Mouse (Mus musculus) megakaryocyte, embryonic 14.5 days (primary cell): ENCODE results near the gene Slco2a1. TPM values are rescaled to one million over a fixed set of nuclear protein-coding genes. Genes with fewer than 3 reads are reported as not detected.

Experiments
- H3K27me3 ChIP-seq: replicated peaks from 2 replicates; pipeline ENCODE3; 2012; ENCODE audit warnings: inconsistent platforms
- H3K36me3 ChIP-seq: replicated peaks from 2 replicates; pipeline ENCODE3; 2012; ENCODE audit warnings: low read length, inconsistent platforms, mixed read lengths
- H3K4me1 ChIP-seq: 2 replicates; pipeline ENCODE4 v1.6.1; 2012; ENCODE audit warnings: inconsistent platforms
- H3K4me3 ChIP-seq: replicated peaks from 2 replicates; pipeline ENCODE3; 2012; ENCODE audit warnings: moderate library complexity, mild to moderate bottlenecking, inconsistent platforms
- H3K9me3 ChIP-seq: 2 replicates; pipeline ENCODE4 v1.6.1; 2012; ENCODE audit warnings: inconsistent platforms
- FLI1 ChIP-seq: IDR thresholded peaks from 2 replicates; pipeline ENCODE4 v1.6.1; 2012; ENCODE audit warnings: low read length, inconsistent platforms, mixed read lengths
- GATA1 ChIP-seq: IDR thresholded peaks from 3 replicates; pipeline ENCODE4 v1.6.1; 2012; ENCODE audit warnings: mixed read lengths, low read length, inconsistent platforms, borderline replicate concordance
- polyA plus RNA-seq: library from polyadenylated mRNA; stranded (reverse); fragments of >175 nt; gene quantifications from 2 replicates; pipeline ENCODE4 v1.2.3, GENCODE M21; 2012; ENCODE audit warnings: low replicate concordance; ENCODE audit not compliant: insufficient read depth

Slco2a1 gene
- polyA plus RNA-seq, 1 experiment, result not detected

DNA sequence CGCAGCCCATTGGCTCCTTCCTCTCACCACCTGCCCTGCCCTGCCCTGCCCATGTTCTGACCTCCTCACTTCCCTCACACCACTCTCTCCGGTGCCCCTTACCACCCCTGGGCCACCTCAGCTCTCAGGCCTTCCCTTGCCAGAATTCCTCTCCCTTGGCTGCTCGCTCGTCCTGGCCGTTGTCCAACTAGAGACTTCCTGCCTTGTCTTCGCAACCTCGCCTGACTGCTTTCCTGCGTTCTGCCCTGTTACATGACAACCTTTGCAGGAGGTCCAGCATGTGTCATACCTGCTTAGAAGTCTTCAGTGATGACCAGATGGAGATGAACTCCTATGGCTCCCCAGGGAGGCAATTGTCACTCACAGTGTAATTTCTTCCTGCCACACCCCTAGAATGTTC, 43.7 kb downstream of the Slco2a1 start:
- no peaks in the 10 kb centered on the region for H3K4me1 ChIP-seq
- peak overlapping the region; percentile 12 for H3K4me3 ChIP-seq
- no peak for TF ChIP-seq GATA1
- no peak for TF ChIP-seq FLI1
- peaks cover 4% of the 10 kb centered on the region for H3K27me3 ChIP-seq
- no peaks in the 10 kb centered on the region for H3K36me3 ChIP-seq
- peaks cover 27% of the 10 kb centered on the region for H3K9me3 ChIP-seq

DNA sequence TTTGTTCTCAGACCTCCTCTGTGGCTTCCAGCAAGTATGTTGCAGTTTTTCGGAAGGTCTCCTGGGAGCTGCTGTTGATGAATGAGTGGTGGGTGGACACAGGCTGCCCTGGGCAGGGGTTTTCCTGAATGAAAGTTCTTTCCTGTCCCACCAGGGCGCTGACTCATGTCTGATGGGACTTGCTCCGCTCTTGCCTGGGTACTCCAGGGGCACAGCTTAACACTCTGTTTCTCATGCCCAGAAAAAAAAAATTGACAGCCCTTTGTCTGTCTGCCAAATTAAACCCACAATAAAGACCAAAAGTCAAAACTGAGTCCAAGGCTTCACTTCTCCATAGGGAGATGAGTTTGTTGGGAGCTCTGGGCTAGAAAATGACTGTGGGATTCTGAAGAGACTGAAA, 44.9 kb downstream of the Slco2a1 start:
- peaks cover 3% of the 10 kb centered on the region; the same call in 1 of the 2 replicates for H3K4me1 ChIP-seq
- H3K9me3 ChIP-seq, result peaks cover 27% of the 10 kb centered on the region
- TF ChIP-seq FLI1 (no peak), GATA1 (no peak)
- no peak overlapping the region for H3K4me3 ChIP-seq
- H3K27me3 ChIP-seq, result peaks cover 4% of the 10 kb centered on the region
- no peaks in the 10 kb centered on the region for H3K36me3 ChIP-seq

DNA sequence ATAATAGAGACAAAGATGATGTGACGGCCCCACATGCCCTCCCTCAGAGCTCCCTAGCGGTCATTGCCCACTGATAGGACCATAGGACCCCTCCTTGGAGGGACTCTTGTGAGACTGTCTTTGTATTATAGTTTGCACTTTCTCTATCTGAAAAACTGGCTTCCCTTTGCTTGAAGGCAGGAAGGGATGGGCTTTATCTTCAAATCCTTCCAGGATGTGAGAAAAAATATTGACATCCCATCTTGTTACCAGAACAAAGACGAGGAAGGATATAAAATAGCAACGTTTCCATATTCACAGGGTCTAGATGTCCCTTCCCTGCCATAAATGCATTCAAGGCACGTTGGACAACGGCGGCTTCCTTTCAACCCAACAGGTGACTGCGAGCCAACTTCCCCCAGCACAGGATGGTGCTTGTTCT, 48.5 kb downstream of the Slco2a1 start:
- Histone ChIP-seq H3K27me3 (peaks cover 8% of the 10 kb centered on the region), H3K4me1 (peaks cover 3% of the 10 kb centered on the region; the same call in 1 of the 2 replicates), H3K4me3 (no peak overlapping the region), H3K9me3 (peaks cover 23% of the 10 kb centered on the region), H3K36me3 (no peaks in the 10 kb centered on the region)
- TF ChIP-seq FLI1 (no peak), GATA1 (no peak)

DNA sequence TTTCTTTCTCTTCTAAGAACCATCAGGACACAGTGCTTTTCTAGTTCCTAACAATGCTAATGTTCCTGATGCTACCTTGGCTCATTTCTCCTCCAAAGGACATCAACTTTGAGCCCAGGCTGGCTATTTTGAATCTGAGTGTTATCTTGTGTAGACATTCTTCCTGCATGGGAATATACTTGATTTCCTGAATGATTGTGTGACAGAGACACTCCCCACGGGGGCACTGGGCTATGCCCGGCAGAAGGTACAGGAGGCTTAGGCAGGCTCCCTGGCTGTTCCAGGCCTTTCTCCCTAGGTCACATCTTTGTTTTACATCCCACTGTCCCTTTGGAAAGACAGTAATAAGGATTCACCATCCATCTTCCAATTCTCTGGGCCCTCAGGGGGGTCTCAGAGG, 49.8 kb downstream of the Slco2a1 start:
- Histone ChIP-seq H3K9me3 (peaks cover 14% of the 10 kb centered on the region), H3K4me1 (peaks cover 3% of the 10 kb centered on the region; the same call in 1 of the 2 replicates), H3K36me3 (no peaks in the 10 kb centered on the region), H3K4me3 (no peak overlapping the region), H3K27me3 (peaks cover 7% of the 10 kb centered on the region)
- TF ChIP-seq GATA1 (no peak), FLI1 (no peak)

DNA sequence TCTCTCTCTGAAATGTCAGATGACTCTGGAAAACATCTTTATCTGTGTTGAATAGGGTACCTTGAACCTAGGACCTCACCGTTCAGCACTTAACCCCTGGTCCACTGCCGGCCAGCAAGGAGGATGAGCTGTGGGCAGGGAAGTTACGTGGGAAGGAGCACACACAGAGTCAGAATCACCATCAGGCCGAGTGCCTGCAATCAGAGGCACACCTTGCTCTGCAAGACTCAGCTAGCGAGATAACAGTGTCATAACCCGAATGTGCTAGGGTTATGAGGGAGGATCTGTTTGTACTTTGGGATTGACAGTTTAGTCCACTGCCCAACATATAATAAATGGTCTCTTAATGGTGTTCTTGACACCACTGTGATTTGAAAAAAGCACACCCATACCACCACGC, 50.2 kb downstream of the Slco2a1 start:
- peaks cover 9% of the 10 kb centered on the region for H3K27me3 ChIP-seq
- no peaks in the 10 kb centered on the region for H3K36me3 ChIP-seq
- H3K9me3 ChIP-seq, result peaks cover 14% of the 10 kb centered on the region
- TF ChIP-seq GATA1, result no peak
- TF ChIP-seq FLI1, result no peak
- H3K4me1 ChIP-seq, result peaks cover 3% of the 10 kb centered on the region; the same call in 1 of the 2 replicates
- H3K4me3 ChIP-seq, result no peak overlapping the region

DNA sequence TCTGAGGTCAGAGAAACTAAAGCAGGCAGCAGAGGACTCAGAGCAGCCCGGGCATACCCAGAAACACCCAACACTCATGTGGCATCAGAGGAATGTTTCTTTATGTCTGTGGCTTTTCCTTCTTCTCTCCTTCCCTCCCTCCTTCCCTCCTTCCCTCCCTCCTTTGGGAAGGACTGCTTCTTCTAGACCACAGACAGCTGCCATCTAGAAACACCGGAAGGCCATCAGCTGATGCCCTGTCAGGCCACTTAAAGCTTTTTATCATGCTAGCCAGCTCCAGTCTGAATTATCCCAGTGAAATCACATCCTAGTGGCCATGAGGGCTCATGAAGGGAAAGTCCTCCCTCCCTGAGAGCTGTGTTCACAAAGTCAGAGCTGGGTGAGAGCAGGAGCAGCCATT, 52.1 kb downstream of the Slco2a1 start:
- Histone ChIP-seq H3K27me3 (peaks cover 8% of the 10 kb centered on the region), H3K4me1 (peaks cover 3% of the 10 kb centered on the region; the same call in 1 of the 2 replicates), H3K36me3 (no peaks in the 10 kb centered on the region), H3K4me3 (no peak overlapping the region), H3K9me3 (no peaks in the 10 kb centered on the region)
- no peak for TF ChIP-seq FLI1
- no peak for TF ChIP-seq GATA1

DNA sequence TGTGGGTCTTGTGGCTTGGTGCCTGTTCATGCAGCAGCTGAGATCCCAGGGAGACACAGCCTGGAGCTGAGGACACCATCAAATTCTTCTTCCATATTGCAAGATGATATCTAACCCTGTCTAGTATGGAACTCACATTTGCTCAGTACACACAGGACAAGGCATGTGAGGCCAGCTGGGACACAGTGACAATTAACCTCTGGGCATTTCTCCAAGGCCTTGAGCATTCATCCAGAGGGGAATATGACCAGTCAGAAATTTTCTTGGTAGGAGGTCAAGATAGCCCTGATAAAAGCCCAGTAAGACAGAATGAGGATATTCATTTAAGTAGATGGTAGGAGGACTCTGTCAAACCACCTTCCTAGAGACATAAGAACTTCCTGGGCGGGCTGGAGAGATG, 56.9 kb downstream of the Slco2a1 start:
- H3K4me3 ChIP-seq, result no peak overlapping the region
- TF ChIP-seq FLI1 (no peak), GATA1 (no peak)
- no peaks in the 10 kb centered on the region for H3K36me3 ChIP-seq
- H3K9me3 ChIP-seq, result peaks cover 7% of the 10 kb centered on the region
- no peaks in the 10 kb centered on the region for H3K4me1 ChIP-seq
- peaks cover 9% of the 10 kb centered on the region for H3K27me3 ChIP-seq

DNA sequence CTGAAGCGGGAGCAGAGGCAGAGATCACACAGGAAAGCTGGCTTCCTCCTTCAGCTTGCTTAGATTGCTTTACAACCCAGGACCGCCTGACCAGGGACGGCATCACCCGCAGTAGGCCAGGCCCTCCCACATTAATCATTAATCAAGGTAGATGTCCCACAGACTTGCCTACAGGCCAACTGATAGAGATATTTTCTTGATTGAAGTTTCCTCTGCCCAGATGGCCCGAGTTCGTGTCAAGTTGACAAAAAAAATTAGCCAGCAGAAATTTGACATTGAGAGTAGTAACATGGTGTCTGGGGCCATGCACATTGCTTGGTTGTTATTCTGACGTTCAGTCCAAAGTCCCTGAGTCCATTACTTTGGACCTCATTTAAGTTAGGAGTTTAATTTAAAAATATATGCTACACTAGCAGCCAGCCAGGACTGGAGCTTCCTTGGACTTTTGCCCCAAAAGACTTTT, 60.6 kb downstream of the Slco2a1 start:
- Histone ChIP-seq H3K36me3 (no peaks in the 10 kb centered on the region), H3K9me3 (peaks cover 8% of the 10 kb centered on the region), H3K27me3 (peaks cover 5% of the 10 kb centered on the region), H3K4me3 (no peak overlapping the region), H3K4me1 (no peaks in the 10 kb centered on the region)
- TF ChIP-seq GATA1 (no peak), FLI1 (no peak)

DNA sequence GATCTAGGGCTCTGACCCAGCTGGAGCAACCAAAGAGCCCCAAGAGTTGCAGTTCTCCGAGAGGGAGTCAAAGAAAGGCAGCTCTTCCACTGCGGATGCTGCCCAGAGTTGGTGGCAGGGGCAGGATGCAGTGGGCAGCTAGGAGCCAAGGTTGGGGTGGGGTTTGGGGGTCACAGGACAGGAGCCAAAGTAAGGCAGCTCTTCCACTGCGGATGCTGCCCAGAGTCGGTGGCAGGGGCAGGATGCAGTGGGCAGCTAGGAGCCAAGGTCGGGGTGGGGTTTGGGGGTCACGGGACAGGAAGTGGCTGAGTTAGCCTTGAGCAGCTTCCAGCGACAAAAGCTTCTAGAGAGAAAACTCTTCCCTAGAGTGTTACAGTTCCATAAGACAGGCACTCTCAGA, 65.3 kb downstream of the Slco2a1 start:
- H3K4me3 ChIP-seq, result no peak overlapping the region
- no peaks in the 10 kb centered on the region for H3K4me1 ChIP-seq
- TF ChIP-seq GATA1 (no peak), FLI1 (no peak)
- H3K27me3 ChIP-seq, result peaks cover 8% of the 10 kb centered on the region
- H3K9me3 ChIP-seq, result peaks cover 8% of the 10 kb centered on the region
- no peaks in the 10 kb centered on the region for H3K36me3 ChIP-seq

DNA sequence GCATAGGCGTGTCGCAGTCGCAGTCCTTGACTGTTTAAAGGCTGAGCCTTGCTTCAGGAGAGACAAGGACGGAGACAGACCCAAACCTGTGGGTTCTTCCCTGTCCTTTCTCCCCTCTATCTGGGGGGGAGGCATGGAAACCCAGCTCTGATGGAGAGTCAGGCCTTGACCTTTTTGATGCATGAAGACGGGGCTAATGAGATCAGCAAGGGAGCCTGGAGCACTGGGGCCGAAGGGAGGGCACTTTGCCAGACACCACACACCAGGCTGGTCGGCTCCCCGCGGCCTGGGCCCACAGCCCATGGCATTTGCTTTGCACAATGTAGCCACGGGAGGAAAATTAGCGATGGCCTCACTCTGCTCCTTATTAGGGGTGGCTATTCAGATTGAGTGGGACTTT, 66.5 kb downstream of the Slco2a1 start:
- Histone ChIP-seq H3K4me1 (no peaks in the 10 kb centered on the region), H3K4me3 (no peak overlapping the region), H3K27me3 (peaks cover 7% of the 10 kb centered on the region), H3K36me3 (no peaks in the 10 kb centered on the region), H3K9me3 (peaks cover 4% of the 10 kb centered on the region)
- TF ChIP-seq FLI1 (no peak), GATA1 (no peak)

DNA sequence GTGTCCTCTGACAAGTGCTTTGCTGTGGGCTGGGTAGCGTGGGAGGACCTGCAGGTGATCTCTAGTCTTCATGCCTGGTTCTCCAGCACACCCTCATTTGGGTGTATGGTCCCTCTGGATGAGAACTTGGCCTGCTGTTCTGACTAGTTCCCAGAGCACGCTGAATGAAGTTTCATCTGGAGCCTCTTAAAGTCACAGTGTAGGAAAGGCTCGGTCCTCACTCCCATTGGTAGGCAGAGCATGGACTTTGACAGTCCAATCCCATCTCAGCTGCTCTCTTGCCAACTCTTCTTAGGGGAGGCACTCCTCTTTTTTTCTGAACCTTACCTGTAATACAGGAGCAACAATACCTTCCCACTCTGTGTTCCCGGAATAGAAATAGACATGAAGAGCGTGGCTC, 67.7 kb downstream of the Slco2a1 start:
- TF ChIP-seq FLI1 (no peak), GATA1 (no peak)
- H3K36me3 ChIP-seq, result no peaks in the 10 kb centered on the region
- no peaks in the 10 kb centered on the region for H3K4me1 ChIP-seq
- no peak overlapping the region for H3K4me3 ChIP-seq
- no peaks in the 10 kb centered on the region for H3K9me3 ChIP-seq
- peaks cover 5% of the 10 kb centered on the region for H3K27me3 ChIP-seq
